Mouse (Mus musculus) thymus, postnatal 14 days (tissue): ENCODE measurements around the gene Fez2.

Experiments used
- DNase-seq: peaks from one replicate; pipeline ENCODE4 v3.0.0; 2021

The Fez2 gene

DNA sequence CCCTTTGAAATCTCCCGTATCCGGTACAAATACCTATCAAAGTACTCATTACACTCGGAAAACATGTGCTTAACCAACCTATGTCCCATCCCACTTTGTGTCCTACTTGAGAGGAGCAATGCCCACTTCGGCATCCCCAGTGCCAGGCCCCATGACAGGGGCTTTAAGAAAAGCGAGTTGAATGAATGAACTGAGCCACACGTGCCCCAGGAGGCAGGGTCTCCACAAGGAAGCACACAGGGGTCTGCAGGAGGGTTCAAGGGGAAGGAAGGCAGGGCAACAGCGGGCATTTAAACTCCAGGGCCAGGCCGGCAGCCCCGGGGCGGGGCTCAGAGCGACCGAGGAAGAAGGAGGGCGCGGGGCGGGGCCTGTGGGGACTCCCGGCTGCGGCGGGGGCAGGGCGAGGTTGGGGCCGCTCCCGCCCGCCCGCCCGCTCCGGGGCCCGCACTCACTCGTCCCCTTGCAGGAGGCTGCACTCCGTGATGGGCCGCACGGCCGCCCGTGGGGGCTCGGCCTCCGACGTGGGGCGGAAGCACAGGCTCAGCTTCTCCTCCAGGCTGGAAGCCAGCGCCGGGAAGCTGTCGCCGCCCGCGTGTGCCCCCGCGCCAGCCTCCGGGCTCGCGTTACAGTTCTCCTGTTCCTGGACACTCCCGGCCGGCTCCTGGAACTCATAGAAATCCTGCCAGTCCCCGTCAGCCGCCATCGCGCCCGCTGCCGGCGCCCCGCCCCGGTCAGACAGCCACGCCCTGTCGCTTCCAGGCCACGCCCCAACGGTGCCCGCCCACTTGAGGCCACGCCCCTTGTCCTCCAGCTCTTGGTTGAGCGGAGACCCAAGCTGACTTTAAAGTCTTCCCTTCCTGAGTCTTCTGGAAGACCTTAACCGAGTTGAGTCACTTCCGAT lies at the start of gene Fez2:
TSS of gene Fez2 (minus strand) at position 772 of the 901 bp plus-strand sequence.
- peak; percentile 95 for DNase-seq

DNA sequence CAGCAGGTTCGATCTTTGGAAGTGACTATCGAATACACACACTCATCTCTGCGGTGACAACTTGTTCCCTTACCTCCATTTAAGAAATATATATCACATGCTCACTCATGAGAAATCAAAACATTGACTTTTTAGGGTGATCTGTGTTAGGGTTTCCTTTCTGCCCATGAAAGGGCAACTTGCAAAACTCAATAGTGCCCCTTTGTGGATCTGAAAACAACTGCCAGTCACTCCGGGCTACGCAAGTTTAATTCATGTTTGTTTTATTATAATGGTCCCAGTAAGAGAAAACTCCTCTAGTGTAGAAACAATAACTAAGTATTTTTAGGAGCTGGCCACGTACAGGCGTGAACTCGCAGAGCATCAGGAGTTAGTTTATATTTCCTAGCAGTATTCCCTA lies 47.5 kb upstream of the Fez2 start:
- DNase-seq = no peak

DNA sequence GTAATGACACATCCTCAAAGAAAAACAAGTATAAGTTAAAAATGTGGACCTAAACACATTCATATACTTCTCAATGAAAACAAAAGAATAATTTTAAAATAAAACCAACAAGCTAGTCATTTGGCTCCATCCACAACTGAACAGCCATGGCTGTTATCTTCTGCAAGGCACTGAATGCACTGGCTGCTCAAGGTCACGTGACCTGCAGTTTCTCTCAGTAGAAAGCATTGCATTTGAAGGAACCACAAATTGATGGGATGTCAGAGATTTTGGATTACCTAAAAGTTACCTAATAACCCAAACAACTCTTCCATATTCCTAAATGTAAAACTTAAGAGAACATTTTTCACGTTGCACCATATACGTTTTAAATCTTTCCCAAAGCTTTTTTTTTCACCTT lies 47.1 kb upstream of the Fez2 start:
- no peak for DNase-seq

DNA sequence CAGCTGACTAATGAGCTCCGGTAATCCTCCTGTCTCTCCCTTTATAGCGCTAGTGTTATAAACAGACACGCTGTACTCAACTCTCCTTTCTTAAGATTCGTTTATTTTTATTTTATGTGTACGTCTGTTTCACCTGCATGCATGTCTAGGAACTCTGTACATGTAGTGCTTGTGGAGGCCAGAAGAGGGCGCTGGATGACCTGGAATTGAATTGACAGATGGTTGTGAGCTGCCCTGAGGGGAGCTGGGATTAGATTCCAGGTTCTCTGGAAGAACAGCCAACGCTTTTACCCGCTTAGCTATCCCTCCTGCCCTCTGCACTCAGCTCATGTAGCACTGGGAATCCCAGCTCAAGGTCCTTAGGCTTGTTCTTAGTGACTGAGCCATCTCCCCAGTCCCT lies 42.2 kb upstream of the Fez2 start:
- no peak for DNase-seq

DNA sequence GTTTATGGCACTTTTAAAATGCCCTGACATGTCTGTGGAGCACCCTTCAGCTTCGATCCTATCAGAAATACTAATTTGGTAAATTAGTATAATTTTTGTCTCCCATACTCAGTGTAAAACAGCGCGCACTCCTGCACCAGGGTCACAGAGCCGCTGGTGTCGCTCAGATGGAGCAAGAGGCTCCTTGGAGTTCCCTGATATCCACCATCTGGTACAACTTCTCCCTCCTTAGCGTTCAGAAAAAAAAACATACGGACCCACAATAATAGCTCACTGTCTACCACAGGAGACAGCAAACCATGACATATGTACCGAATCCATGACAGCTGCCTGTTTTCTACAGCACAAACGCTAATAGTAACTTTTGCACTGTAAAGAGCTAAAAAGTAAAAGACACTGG lies 37.6 kb upstream of the Fez2 start:
- no peak for DNase-seq

DNA sequence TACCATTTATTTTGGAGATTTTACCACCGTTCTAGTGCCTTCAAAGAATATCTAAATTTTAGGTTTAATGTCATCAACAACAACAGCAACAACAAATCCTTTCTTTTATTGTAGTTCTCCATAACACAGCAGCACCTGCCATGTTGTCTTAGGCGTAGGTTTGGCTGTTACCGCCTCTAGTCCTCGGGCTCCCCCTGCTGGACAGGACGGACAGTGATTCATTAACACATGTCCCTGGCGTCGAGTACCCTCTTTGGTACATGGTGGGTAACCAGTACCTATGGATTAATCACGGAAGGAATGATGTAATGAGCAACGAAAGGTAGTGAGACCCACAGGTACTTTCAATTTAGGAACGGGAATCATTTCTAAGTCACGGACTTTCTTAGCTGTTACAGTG lies 37.2 kb upstream of the Fez2 start:
- peak; percentile 85 for DNase-seq

DNA sequence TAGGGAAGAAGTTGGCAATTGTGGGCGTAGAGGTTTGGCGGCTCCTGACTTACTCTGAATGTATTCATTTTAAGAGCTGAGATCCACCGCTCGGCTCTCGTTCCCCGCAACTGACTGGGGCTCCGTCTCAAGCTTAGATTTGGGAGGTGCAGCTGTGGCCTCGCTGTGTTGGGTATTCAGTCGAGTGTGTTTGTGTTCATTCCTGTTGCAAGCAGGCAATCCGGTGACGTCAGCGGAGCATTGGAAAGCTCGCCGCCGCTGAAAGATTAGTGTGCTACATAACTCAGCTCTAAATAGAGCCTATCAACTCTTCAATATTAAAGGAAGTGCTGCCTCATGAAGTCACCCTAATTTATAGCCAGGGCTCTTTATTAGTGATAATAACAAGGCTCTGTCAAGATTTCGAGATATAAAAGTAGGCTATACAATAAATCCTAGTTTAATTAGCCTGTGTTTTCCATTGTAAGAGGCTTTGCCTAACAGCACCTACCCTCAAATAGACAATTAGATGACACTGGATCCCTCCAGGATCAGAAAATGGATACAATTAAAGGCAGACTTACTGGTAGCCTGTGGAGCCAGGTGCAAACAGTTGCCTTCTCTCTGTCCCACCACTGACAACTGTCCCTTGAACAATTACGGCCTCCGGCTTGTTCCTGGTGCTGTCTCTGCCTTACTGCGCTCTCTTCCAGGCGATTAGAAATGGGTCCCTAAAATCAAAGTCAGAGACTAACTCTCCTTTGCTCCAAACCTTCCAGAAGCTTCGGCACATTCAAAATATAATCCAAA lies 36.4 kb upstream of the Fez2 start:
- no peak for DNase-seq

DNA sequence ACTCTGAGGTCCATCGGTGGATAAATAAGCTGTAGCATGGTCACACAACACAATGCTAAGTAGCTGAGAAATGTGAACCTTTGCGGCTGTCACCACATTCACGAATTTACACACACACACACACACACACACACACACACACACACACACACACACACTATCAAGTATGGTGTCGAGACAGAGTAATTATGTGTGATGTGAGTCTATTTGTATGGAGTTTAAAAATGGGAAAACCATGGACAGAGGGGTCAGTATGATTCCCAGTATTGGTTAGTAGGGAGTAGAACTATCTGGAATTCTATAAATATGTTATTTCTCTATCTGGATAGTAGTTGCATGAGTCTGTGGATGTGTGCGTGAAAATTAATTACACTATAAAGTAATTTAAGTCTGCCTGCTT lies 35.6 kb upstream of the Fez2 start:
- DNase-seq = no peak

DNA sequence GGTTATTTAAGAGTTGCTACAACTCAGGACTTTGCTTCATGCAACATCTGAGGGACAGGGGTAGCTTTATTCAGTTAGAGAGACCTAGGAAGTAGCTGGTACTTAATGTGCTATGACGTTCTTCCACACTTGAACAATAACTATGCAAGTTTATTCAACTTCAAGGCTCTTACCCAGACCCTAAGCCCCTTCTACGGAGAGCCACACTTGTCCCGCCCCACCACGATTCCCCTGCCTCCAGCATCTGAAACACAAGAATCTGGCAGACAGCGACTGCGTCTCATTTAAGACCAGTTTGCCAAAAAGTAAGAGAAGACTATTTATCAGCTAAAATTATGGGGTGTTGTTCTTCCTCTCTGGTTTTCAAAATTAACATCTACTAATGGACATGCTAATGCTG lies 33.9 kb upstream of the Fez2 start:
- DNase-seq = peak; percentile 58

DNA sequence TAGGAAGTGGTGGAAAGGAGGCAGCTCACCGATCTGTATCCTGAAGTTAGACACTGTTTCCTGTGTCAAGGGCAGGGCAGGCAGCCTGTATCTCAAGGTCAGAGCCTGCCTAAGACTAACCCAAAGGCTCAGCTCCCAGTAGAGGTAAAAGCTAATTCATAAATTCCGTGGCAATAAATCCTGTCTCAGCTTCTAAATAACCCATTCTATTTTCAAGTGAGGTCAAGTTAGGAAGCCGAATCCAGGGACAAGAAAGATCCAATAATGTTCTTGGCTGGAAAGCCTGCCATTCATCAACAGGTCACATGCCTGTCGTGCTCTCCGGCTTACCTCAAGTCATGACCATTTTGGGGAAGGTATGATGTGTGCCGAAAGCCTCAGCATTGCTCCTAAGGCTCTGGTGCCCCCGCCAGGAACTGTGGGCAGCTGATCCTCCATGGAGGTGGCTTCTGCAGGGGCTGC lies 33.4 kb upstream of the Fez2 start:
- DNase-seq = peak; percentile 17

DNA sequence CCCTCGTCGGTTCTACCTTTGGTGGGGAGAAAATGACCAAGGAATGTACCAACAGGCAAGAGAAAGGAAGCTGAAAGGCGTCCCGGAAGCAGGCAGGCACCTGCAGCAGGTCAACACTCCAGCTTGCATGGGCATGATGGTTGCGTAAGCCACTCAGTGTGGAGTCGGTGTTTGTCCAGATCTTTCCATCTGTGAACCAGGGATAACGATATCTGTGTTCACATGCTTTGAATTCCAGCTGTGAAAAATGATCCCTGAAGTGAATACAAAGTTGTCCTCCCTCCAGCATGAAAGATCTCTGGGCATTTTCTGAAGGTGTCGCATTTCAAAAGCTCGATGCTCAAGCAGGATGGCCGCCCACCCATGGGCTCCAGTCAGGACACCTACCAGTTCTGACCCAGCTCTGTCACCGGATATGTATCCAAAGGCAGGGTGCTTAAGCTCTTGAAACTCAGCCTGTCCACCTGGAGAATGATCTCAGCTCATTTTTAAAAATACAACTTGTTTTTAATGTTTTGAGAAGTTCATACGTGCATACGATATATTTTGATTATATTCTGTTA lies 31.8 kb upstream of the Fez2 start:
- no peak for DNase-seq

DNA sequence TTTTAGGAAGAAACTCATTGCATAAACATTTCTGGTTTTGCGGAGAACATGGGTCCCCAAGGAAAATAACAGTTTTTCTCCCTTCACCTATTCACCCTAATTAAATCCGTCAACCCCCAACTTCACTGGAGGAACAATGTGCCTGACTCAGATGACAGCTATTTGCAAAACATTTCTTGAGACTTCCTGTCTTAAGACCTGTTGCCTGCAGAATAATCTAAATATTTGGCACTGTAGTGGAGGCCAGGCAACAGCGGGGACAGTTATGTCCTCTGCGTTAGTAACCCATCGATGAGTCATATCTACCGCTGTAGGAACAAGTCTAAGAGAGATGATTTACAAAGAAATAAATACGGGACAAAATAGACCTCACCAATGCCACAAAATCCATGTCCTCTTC lies 26.9 kb upstream of the Fez2 start:
- DNase-seq = no peak

DNA sequence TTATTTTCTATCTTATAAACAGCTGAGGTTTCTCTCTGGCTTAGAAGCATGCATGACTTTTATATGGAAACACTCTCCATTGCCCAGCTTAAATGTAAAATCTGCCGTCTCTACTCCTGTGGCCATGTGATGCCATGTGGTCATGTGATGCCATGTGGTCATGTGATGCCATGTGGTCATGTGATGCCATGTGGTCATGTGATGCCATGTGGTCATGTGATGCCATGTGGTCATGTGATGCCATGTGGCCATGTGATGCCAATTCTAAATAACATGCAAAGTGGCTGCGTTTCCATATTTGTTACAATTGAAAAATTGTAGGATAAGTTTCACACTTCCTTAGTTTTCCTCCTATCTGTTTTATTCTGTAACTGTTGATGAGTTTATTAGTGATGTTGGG lies 22.8 kb upstream of the Fez2 start:
- no peak for DNase-seq

DNA sequence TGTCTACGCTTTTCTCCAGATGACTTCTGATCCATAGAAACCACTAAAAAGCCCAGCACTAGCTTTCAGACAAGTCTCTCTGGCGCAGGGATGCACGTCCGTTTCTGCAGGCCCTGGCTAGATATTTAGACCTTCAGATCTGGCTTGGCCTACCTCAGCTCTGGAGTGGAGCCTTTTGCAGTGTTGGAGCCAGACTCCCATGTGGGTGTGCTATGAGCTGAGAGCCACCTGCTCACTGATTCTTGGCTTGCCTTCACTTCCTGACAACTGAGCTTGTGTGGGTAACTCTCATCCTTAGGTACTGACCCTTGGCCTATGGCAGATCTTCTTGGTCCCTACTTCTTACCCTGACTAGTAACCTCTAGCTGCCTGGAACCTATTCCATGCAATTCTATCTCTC lies 19.2 kb upstream of the Fez2 start:
- no peak for DNase-seq

DNA sequence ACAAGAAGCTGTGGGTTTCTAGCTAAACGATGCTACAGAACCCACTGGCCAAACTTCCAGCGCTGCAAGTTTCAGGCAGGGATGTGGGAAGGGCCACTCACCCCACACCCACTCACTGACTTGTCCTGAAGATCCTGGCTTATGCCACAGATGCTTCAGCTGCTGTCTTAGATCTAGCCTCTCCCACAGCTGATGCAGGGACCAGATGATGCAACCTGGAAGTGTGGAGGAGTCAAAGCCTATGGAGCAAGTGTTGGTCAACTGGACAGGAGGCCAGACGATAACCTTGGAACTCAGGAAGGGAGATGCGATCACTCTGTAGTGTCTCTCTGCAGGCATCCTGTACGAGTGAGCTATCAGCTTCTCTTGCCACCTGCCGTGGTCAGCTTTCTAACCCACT lies 17.7 kb upstream of the Fez2 start:
- no peak for DNase-seq

DNA sequence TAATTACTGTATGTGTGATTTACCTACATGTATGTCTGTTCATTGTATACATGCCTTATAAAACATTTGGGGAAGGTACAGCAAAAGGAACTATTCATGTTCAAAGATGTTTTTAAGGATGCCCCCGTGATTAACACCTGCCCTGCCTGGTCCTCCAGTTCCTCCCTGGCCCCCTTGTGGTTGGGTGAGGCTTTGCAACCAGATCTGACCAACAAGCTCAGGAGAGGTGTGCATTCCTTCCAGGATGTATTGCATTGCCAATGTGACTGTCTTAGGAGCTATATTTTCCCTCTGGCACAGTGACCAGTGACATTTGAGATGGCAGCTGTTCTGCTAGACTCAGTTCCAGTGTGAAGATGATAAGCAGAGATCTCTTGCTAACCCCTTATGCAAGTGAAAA lies 16.8 kb upstream of the Fez2 start:
- DNase-seq = peak; percentile 78

DNA sequence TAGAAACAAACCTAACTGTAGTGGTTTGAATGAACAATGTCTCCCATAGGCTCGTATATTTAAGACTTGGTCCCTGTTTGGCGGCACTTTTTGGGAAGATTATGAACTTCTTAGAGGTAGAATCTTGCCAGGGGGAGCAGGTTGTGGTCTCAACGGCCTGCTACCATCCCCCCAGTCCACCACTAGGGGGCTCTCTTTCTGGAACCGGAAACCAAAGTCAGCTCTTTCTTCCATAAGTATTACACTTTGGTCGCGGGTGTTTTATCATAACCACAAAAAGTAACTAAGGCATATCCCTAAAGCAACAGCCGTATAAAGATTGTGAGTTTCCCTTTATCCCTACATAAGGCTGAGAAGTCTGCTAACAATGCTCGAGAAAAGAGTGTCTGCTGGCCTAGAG lies 12.4 kb upstream of the Fez2 start:
- peak; percentile 56 for DNase-seq

DNA sequence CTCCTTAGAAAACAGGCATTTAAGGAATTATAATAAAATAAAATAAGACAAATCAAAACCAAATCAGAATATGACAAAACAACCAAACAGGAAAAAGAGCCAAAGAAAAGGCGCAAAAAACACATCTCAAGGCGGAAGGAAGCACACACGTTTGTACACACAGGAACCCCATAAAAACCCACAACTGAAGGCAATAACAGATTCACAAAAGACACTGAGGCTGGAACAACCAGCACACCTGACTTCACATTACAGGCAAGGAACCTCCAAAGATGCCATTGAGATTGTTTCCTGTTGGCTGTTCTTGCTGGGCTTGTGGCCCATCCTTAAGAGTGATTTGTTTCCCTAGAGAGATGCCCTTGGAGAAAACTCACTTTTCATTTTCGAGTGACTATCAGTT lies 11.1 kb upstream of the Fez2 start:
- DNase-seq = no peak

DNA sequence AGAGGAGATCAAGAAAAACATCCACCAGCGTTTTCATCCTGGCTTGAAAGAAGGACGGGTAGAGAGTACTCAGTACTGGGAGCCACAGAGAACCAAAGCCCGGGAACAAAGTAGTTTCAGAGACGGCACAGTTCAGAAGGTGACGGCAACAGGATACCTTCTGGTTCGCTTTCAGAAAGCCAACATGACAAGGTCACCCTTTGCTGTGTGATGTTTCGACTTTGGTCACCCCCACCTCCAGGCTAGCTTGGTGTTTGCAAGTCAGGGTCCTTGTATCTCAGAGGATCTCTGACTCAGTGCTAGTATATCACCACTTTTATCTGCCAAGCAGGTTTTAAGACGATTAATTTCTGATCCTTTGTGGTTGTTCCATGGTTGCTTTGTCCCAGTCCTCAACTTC lies 7.1 kb upstream of the Fez2 start:
- no peak for DNase-seq

DNA sequence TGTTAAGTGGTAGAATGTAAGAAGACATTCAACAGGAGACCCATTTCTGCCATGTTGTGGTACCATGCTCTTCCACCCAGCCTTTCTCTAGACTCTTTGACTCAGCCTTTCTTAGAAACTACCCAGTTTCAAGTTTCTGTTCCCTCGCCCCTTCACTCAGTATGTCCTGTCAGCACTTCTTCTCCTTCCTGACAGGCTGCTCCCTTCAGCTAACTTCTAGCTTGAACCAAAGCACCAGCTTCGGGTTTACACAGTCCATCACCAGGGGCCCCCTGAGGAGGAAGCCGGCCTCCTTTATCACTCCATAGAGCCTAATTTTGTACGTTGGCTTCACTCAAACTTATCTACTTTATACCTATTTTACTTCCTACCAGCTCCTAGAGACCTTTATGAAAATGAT lies 1.3 kb upstream of the Fez2 start:
- no peak for DNase-seq

DNA sequence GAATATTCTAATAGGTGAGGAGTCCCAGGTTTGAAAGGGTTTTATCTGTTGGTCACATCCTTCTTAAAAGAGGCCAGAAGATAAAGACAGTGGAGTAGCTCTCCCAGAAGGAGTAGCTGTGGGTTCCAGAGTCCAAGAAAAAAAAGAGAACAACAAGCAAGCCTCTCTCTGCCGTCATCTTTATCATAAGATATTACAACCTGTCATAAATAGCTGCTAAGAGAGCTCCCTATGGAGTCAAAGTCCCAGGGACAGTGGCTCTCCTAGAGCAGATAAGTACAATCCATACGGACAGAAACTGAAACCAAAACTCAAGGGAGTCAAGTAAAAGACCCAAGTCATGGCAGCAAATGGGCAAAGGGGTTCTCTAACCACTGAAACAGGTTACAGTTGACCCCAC lies 2.7 kb downstream of the Fez2 start:
- DNase-seq = no peak

DNA sequence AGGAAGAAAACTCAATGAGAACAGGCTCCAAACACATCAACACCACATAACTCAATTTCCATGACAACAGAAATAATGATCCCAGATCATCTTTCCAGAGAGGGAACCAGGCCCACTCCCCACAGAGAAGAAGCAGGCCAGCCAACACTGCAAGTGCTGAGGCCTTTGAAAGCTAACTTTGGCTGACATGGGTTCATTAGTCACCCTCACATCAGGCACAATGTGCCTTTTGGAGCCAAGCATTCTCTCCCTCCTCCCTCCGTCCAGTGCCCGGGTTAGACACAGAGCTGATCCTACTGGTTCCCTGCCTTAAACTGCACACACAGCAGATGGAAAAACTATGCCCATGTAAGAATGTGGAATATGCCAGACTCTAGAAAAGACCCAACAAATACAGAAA lies 8.1 kb downstream of the Fez2 start:
- DNase-seq = no peak

DNA sequence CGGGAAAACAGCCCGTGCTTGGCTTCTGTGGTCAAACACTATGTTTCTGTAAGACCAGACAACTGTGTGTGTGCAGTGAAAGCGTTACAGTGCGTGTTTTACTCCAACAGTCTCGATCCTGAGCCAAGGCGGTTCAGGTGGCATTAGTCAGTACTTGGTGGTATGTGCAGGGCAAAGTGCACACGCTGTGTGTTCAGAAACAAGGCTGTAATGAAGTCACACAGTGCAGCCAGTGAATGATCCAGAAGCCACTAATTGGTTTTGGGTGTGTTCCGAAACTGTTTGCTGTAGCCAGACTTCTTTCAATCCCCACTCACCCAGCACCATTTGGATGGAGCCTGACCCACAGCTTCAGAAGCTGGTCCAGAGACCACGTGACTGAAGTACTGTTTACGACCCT lies 9.6 kb downstream of the Fez2 start:
- no peak for DNase-seq

DNA sequence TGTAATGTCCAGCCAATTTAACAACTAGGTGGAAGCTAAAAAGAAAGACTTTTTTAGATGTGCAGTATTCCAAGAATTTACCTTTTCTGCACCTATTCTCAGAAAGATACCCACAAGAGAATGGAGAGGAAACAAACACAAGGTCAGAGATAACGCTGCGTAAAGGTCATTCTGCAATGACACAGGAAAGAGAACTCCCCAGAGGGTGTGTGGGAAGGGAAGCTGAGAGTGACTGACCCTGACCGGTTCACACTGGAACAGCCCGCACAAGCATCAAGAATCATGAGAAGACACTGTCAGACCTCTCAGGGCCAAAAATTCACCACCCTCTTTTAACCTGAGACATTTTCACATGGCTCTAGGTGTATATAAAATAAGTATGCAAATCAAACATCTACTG lies 10.4 kb downstream of the Fez2 start:
- DNase-seq = no peak
